Mouse (Mus musculus): ENCODE results near the gene Hebp2. TPM values are rescaled to one million over a fixed set of nuclear protein-coding genes. Genes with fewer than 3 reads are reported as not detected.
"Not testable (repeated sequence)": the region's sequence is repeated elsewhere in the genome, so short reads cannot be mapped to it uniquely, and the experiment has no call there.

Hebp2 gene
- 8.7 and 11.6 TPM in 2 replicates for polyA plus RNA-seq (2015; fragmentation: Nextera tagmentation; extraction: Ambion mirVana)

- peak; percentile 83 for ATAC-seq (ENCODE audit: borderline replicate concordance, extremely low read depth, low FRiP score, low TSS enrichment)
- H3K36me3 ChIP-seq, result no peaks in the 10 kb centered on the region
- WGBS, result 1% methylated on average over 22 of the region's 22 CpGs
- peak within 1 kb of the TSS; percentile 96 for H3K4me2 ChIP-seq
- peak within 1 kb of the TSS; percentile 63 for H3K9ac ChIP-seq
- H3K9me3 ChIP-seq, result no peaks in the 10 kb centered on the region
- peak within 1 kb of the TSS; percentile 63 for H3K4me3 ChIP-seq
- no peaks in the 10 kb centered on the region for H3K27me3 ChIP-seq
- peak within 1 kb of the TSS; percentile 25; the same call in 1 of the 2 replicates for H3K27ac ChIP-seq
- H3K4me1 ChIP-seq, result peaks cover 10% of the 10 kb centered on the region
Measured at GRCm38 (mm10) chr10:18545813-18546235, at the start of gene Hebp2. Gene Hebp2 (minus strand): TSS chr10:18546076.

GRCm38 (mm10) chr10:18589455-18589854, 43.6 kb upstream of the Hebp2 start:
- Histone ChIP-seq H3K9me3 (no peaks in the 10 kb centered on the region), H3K4me2 (no peak overlapping the region), H3K9ac (no peak overlapping the region), H3K36me3 (no peaks in the 10 kb centered on the region), H3K4me3 (no peak overlapping the region), H3K4me1 (no peaks in the 10 kb centered on the region), H3K27me3 (no peaks in the 10 kb centered on the region), H3K27ac (no peak overlapping the region)
- no peak for ATAC-seq (ENCODE audit: borderline replicate concordance, extremely low read depth, low FRiP score, low TSS enrichment)
- 78% methylated on average over 5 of the region's 5 CpGs for WGBS

GRCm38 (mm10) chr10:18584188-18584587, 38.3 kb upstream of the Hebp2 start:
- H3K9me3 ChIP-seq, result no peaks in the 10 kb centered on the region
- no peak overlapping the region for H3K27ac ChIP-seq
- H3K9ac ChIP-seq, result no peak overlapping the region
- no peak for ATAC-seq (ENCODE audit: borderline replicate concordance, extremely low read depth, low FRiP score, low TSS enrichment)
- WGBS, result 30% methylated on average over 7 of the region's 7 CpGs
- H3K4me1 ChIP-seq, result no peaks in the 10 kb centered on the region
- no peak overlapping the region for H3K4me2 ChIP-seq
- no peak overlapping the region for H3K4me3 ChIP-seq
- no peaks in the 10 kb centered on the region for H3K36me3 ChIP-seq
- no peaks in the 10 kb centered on the region for H3K27me3 ChIP-seq

- H3K36me3 ChIP-seq, result no peaks in the 10 kb centered on the region
- no peak overlapping the region for H3K9ac ChIP-seq
- ATAC-seq (ENCODE audit: borderline replicate concordance, extremely low read depth, low FRiP score, low TSS enrichment), result no peak
- no peaks in the 10 kb centered on the region for H3K27me3 ChIP-seq
- H3K27ac ChIP-seq, result no peak overlapping the region
- no peak overlapping the region for H3K4me3 ChIP-seq
- H3K4me1 ChIP-seq, result no peaks in the 10 kb centered on the region
- no peaks in the 10 kb centered on the region for H3K9me3 ChIP-seq
- WGBS, result 61% methylated on average over 2 of the region's 2 CpGs
- no peak overlapping the region for H3K4me2 ChIP-seq
Measured at GRCm38 (mm10) chr10:18572581-18572980, 26.7 kb upstream of the Hebp2 start.

GRCm38 (mm10) chr10:18562940-18563339, 17.1 kb upstream of the Hebp2 start:
- no peak overlapping the region for H3K9ac ChIP-seq
- H3K4me2 ChIP-seq, result no peak overlapping the region
- no peaks in the 10 kb centered on the region for H3K9me3 ChIP-seq
- no peaks in the 10 kb centered on the region for H3K27me3 ChIP-seq
- 4% methylated on average over 4 of the region's 4 CpGs for WGBS
- no peak for ATAC-seq (ENCODE audit: borderline replicate concordance, extremely low read depth, low FRiP score, low TSS enrichment)
- no peak overlapping the region for H3K4me3 ChIP-seq
- no peaks in the 10 kb centered on the region for H3K36me3 ChIP-seq
- no peak overlapping the region for H3K27ac ChIP-seq
- H3K4me1 ChIP-seq, result no peaks in the 10 kb centered on the region

GRCm38 (mm10) chr10:18561445-18561844, 15.6 kb upstream of the Hebp2 start:
- no peak for ATAC-seq (ENCODE audit: borderline replicate concordance, extremely low read depth, low FRiP score, low TSS enrichment)
- Histone ChIP-seq H3K4me3 (no peak overlapping the region), H3K4me1 (no peaks in the 10 kb centered on the region), H3K9me3 (no peaks in the 10 kb centered on the region), H3K4me2 (no peak overlapping the region), H3K27me3 (no peaks in the 10 kb centered on the region), H3K27ac (no peak overlapping the region), H3K9ac (no peak overlapping the region), H3K36me3 (no peaks in the 10 kb centered on the region)
- WGBS, result 41% methylated on average over 5 of the region's 5 CpGs

GRCm38 (mm10) chr10:18559076-18559475, 13.2 kb upstream of the Hebp2 start:
- H3K9ac ChIP-seq; H3K4me1 ChIP-seq; H3K4me3 ChIP-seq; ATAC-seq (ENCODE audit: borderline replicate concordance, extremely low read depth, low FRiP score, low TSS enrichment); H3K36me3 ChIP-seq; H3K4me2 ChIP-seq; H3K27ac ChIP-seq; H3K9me3 ChIP-seq; H3K27me3 ChIP-seq: not testable (repeated sequence)
- WGBS, result 79% methylated on average over 9 of the region's 9 CpGs

GRCm38 (mm10) chr10:18549321-18550216, 3.7 kb upstream of the Hebp2 start:
- no peak for ATAC-seq (ENCODE audit: borderline replicate concordance, extremely low read depth, low FRiP score, low TSS enrichment)
- Histone ChIP-seq H3K27ac (0 out of 2 replicates have a peak overlapping the region, but pooled peaks have one; percentile 19), H3K9me3 (no peaks in the 10 kb centered on the region), H3K9ac (no peak overlapping the region), H3K36me3 (no peaks in the 10 kb centered on the region), H3K27me3 (no peaks in the 10 kb centered on the region), H3K4me3 (peak overlapping the region; percentile 40), H3K4me2 (peak overlapping the region; percentile 75), H3K4me1 (peaks cover 10% of the 10 kb centered on the region)
- WGBS, result 6% methylated on average over 35 of the region's 35 CpGs

GRCm38 (mm10) chr10:18547381-18547780, 1.5 kb upstream of the Hebp2 start:
- WGBS, result 80% methylated on average over 4 of the region's 4 CpGs
- Histone ChIP-seq H3K4me2 (no peak overlapping the region), H3K27ac (no peak overlapping the region), H3K27me3 (no peaks in the 10 kb centered on the region), H3K4me3 (no peak overlapping the region), H3K9me3 (no peaks in the 10 kb centered on the region), H3K36me3 (no peaks in the 10 kb centered on the region), H3K4me1 (peaks cover 10% of the 10 kb centered on the region), H3K9ac (no peak overlapping the region)
- ATAC-seq (ENCODE audit: borderline replicate concordance, extremely low read depth, low FRiP score, low TSS enrichment), result no peak

- Histone ChIP-seq H3K9ac (peak overlapping the region; percentile 63), H3K4me1 (peaks cover 10% of the 10 kb centered on the region), H3K27me3 (no peaks in the 10 kb centered on the region), H3K4me2 (peak overlapping the region; percentile 96), H3K4me3 (peak overlapping the region; percentile 63), H3K27ac (no peak overlapping the region), H3K9me3 (no peaks in the 10 kb centered on the region), H3K36me3 (no peaks in the 10 kb centered on the region)
- 2% methylated on average over 13 of the region's 13 CpGs for WGBS
- peak; percentile 14; the same call in 1 of the 2 replicates for ATAC-seq (ENCODE audit: borderline replicate concordance, extremely low read depth, low FRiP score, low TSS enrichment)
Measured at GRCm38 (mm10) chr10:18545309-18545708, 567 bp downstream of the Hebp2 start.

GRCm38 (mm10) chr10:18536889-18537288, 9.0 kb downstream of the Hebp2 start:
- Histone ChIP-seq H3K9me3 (no peaks in the 10 kb centered on the region), H3K9ac (no peak overlapping the region), H3K4me2 (no peak overlapping the region), H3K27ac (no peak overlapping the region), H3K4me3 (no peak overlapping the region), H3K4me1 (no peaks in the 10 kb centered on the region), H3K36me3 (peaks cover 1% of the 10 kb centered on the region; the same call in 1 of the 2 replicates), H3K27me3 (no peaks in the 10 kb centered on the region)
- WGBS, result 87% methylated on average over 2 of the region's 2 CpGs
- ATAC-seq (ENCODE audit: borderline replicate concordance, extremely low read depth, low FRiP score, low TSS enrichment), result no peak

- Histone ChIP-seq H3K9ac (no peak overlapping the region), H3K27me3 (no peaks in the 10 kb centered on the region), H3K9me3 (no peaks in the 10 kb centered on the region), H3K4me3 (no peak overlapping the region), H3K27ac (no peak overlapping the region), H3K36me3 (peaks cover 8% of the 10 kb centered on the region; the same call in 1 of the 2 replicates), H3K4me1 (peaks cover 5% of the 10 kb centered on the region; the same call in 1 of the 2 replicates), H3K4me2 (no peak overlapping the region)
- ATAC-seq (ENCODE audit: borderline replicate concordance, extremely low read depth, low FRiP score, low TSS enrichment), result no peak
- 58% methylated on average over 8 of the region's 8 CpGs for WGBS
Measured at GRCm38 (mm10) chr10:18532293-18532692, 13.6 kb downstream of the Hebp2 start.

Data from lung, embryonic 15.5 days (tissue).